Mouse (Mus musculus) brain, embryonic 14.5 days (tissue): Measurements from ENCODE around the gene Mt4. TPM values are rescaled to one million over a fixed set of nuclear protein-coding genes. Genes with fewer than 3 reads are reported as not detected.
"Not testable (repeated sequence)": the region's sequence is repeated elsewhere in the genome, so short reads cannot be mapped to it uniquely, and the experiment has no call there.

Experiments
- DNase-seq: peaks from one replicate; pipeline ENCODE4 v3.0.0-alpha.2; 2011; ENCODE audit warnings: low read depth
- CTCF ChIP-seq: fragments of 200-500 bp; IDR thresholded peaks from 2 replicates; pipeline ENCODE4 v1.5.1; 2012; ENCODE audit warnings: inconsistent platforms, mild to moderate bottlenecking, moderate library complexity, borderline replicate concordance; ENCODE audit not compliant: insufficient read depth, insufficient read length; ENCODE audit errors: extremely low read depth
- POLR2A ChIP-seq: fragments of 200-500 bp; IDR thresholded peaks from 2 replicates; pipeline ENCODE4 v1.6.1; 2012; ENCODE audit warnings: mild to moderate bottlenecking, inconsistent platforms, borderline replicate concordance; ENCODE audit not compliant: poor library complexity, insufficient read depth, insufficient read length, severe bottlenecking; ENCODE audit errors: extremely low read depth
- polyA plus RNA-seq: library from polyadenylated mRNA; depleted of rRNA; stranded (reverse); fragments of >200 nt; gene quantifications from 2 replicates; pipeline ENCODE4 v1.2.3, GENCODE M21; 2012

Gene Mt4
- polyA plus RNA-seq, 1 experiment = not detected

DNA sequence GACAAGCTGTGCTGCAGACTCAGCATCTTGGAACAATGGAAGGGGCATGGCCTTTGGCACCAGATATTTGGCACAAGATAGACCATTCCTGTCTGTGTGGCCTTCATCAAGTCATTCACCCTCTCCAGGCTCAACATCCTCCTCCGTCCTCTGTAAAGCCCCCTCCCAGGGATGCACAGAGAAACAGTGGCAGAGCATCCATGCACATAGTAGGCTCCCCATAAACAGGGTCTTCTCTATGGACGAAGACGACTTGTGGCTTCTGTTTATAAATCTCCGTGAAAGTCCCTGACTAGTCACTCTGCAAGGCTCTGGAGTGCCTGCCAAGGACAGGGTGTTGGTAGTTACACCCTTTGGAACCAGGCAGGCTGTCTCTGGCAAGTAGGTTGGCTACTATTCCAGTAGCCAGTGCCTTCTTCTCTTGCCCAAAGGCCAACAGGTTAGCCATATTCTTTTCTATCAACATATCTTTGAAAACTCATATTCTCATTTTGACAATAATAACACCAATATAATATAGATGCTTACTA is 3.3 kb downstream of the Mt4 start:
- no peak for DNase-seq
- TF ChIP-seq POLR2A = no peak
- TF ChIP-seq CTCF = no peak

GRCm38 (mm10) chr8:94148236-94148635 is 11.2 kb downstream of the Mt4 start:
- peak; percentile 53 for DNase-seq
- TF ChIP-seq CTCF (no peak), POLR2A (no peak)

- no peak for DNase-seq
- TF ChIP-seq CTCF (no peak), POLR2A (no peak)
These were observed 13.9 kb downstream of the Mt4 start for GRCm38 (mm10) chr8:94150925-94151324.

DNA sequence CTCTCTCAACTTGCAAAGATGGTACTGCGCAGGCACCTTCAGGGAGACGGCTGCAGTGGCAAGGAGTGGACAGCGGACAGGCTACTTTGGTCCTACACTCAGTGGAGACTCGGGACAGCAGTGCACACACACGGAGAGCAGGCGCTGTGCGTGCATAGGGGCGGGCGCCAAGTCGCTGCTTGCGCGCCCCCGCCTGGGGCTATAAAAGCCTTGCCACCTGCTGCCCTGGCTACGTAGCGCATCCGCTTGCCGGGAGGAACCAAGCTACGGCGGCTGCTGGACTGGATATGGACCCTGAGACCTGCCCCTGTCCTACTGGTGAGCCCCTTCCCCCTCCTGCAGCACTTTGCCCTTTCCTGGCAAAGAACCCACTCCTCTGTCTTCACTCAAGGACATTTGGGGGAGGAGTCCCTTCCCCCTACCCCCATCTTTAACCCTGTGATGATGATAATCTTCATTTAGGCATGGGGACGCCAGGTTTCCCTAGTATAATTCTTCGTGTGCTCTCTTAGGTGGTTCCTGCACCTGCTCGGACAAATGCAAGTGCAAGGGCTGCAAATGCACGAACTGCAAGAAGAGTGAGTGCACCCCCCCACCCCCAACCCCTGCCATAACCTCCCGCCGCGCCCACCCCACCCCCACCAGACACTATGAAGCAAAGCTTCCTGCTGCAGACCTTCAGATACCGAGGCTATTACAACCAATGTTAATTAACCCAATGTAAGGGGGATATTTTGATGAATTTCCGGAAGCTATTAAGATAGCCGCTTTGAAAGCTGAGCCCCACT is 15.7 kb downstream of the Mt4 start, which contains the start of gene Mt3:
Mt3 (plus strand) TSS at position 95 of the 788 bp plus-strand sequence.
- DNase-seq = peak; percentile 92
- TF ChIP-seq CTCF = peak; percentile 33; the same call in 1 of the 2 replicates
- TF ChIP-seq POLR2A = peak; percentile 42; the same call in 1 of the 2 replicates

DNA sequence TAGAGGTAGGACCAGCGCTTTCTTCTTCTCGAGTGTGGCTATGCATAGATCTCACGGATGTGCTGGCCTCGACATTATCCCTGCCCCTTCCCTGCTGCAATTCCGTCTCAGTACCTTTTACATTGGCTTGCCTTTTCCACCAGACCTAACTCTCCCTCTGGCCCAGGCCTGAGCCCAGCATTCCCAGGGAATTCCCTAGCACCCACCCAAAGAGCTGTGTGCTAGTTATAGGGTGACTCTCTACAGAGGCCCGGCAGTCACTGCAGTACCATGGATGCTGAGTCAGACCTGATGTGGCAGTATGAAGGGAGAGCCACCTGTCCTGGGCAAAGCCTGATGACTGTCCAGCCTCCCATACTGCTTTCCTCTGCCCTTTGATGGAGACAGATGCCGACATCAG is 16.5 kb downstream of the Mt4 start:
- peak; percentile 38 for DNase-seq

DNA sequence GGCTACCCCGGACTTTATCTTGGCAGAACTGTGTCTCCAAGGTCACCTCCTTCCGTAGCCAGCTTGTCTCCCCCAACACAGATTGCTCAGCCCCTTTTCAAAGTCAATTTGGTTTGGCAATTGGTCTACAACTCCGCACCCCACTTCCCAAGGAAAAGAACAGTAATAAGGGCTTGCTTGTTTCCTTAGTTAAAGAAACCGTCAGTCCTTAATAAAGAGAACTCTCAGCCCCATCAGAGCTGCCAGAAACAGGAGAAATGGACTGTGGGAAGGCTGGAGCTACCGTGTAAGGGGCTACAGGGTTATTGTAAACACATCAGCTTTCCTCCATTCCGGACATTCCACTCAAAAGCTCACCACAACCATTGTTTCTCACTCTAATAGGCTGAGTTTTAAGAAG is 17.5 kb downstream of the Mt4 start:
- TF ChIP-seq POLR2A (no peak), CTCF (no peak)
- peak; percentile 90 for DNase-seq

More for the DNA sequence above, 16.5 kb downstream of the Mt4 start:
- TF ChIP-seq POLR2A = no peak
- TF ChIP-seq CTCF = no peak

DNA sequence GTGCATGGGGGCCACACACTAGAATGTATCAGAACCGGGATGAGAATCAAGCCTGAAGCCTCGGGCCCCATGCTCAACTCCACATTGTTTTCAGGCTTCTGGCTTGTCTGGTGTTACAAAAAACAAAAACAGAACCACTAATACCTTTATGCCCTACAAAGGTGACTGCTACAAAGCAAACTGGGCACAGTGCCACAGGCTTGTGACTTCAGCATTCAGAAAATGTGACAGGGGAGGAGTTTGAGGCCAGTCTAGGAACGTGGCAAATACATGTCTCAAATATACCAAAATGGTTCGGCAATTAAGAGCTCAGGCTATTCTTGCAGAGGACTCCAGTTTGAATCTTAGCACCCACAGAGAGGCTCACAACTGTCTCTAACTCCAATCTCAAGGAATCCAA is 19.1 kb downstream of the Mt4 start:
- no peak for TF ChIP-seq CTCF
- TF ChIP-seq POLR2A = no peak
- no peak for DNase-seq

DNA sequence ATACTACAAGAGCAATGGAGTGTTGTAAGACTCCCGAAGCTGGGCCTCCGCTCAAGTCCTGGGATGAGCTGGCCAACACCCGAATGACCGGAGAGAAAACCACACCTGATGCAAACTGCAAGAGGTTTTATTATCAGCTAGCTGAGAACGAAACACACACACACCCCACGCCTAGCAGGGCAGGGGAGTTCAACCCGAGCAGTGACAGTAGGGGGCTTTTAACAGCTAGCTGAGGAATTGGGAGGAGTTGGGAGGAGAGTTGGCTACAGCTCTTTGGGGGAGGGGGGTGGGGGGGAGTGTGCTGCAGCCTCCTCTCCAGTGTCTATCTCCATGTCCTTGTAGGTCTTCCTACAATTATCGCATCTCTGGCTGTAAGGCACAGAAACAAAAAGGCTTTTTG is 28.8 kb downstream of the Mt4 start:
- DNase-seq = not testable (repeated sequence)

GRCm38 (mm10) chr8:94167244-94167643 is 30.2 kb downstream of the Mt4 start:
- peak; percentile 88 for DNase-seq
- no peak for TF ChIP-seq POLR2A
- peak; percentile 94 for TF ChIP-seq CTCF

- no peak for DNase-seq
- TF ChIP-seq CTCF = no peak
- no peak for TF ChIP-seq POLR2A
These were observed 32.5 kb downstream of the Mt4 start for GRCm38 (mm10) chr8:94169547-94169946.

- no peak for DNase-seq
- no peak for TF ChIP-seq CTCF
- TF ChIP-seq POLR2A = no peak
These were observed 34.3 kb downstream of the Mt4 start for GRCm38 (mm10) chr8:94171321-94171755.
